Mouse (Mus musculus): ENCODE measurements around the gene Mylpf. TPM values are rescaled to one million over a fixed set of nuclear protein-coding genes. Genes with fewer than 3 reads are reported as not detected.
"Not testable (repeated sequence)": the region's sequence is repeated elsewhere in the genome, so short reads cannot be mapped to it uniquely, and the experiment has no call there.

Gene Mylpf
- polyA plus RNA-seq, 1 experiment from 2014 or later, result 19.7 TPM

DNA sequence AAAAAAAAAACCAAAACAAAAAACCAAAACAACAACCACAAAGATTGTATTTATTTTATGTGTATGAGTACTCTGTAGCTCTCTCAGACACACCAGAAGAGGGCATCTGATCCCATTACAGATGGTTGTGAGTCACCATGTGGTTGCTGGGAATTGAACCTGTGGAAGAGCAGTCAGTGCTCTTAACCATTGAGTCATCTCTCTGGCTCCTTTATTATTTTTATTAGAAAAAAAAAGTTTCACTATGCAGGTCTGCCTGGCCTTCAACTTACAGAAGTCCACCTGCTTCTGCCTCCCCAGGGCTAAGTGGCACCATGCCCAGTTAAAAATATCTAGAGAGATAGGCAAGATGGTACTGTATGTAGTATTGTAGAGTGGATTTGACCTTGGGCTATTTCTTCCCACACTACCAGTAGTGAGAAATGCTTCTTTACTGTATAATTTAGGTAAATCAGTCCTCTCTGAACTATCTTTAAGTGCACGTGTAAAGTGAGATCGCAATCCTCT, 34.7 kb downstream of the Mylpf start:
- peak overlapping the region; percentile 99 for H3K4me2 ChIP-seq (ENCODE audit: low read depth, low read length)
- no peak for TF ChIP-seq EP300 (IDR thresholded peaks at IDR 0.05; ENCODE audit: low read depth)
- TF ChIP-seq CTCF (IDR thresholded peaks at IDR 0.05; ENCODE audit: low read depth), result no peak
- peak overlapping the region; percentile 94 for H3K9ac ChIP-seq (replicated peaks)
- H3K27me3 ChIP-seq (ENCODE audit: insufficient read depth, low read length), result no peaks in the 10 kb centered on the region
- DNase-seq (no peak), ATAC-seq (no peak)
- H3K27ac ChIP-seq (ENCODE audit: low read depth), result peak overlapping the region; percentile 96
- peak overlapping the region; percentile 88 for H3K4me3 ChIP-seq (ENCODE audit: low read depth, low read length)
- H3K36me3 ChIP-seq (replicated peaks; ENCODE audit: insufficient read depth, low read length), result no peaks in the 10 kb centered on the region; the same call in 1 of the 2 replicates
- peaks cover 21% of the 10 kb centered on the region for H3K4me1 ChIP-seq (ENCODE audit: insufficient read depth)
- H3K9me3 ChIP-seq (ENCODE audit: low read length), result no peaks in the 10 kb centered on the region
- WGBS (ENCODE audit: insufficient replicate concordance), result 39% methylated on average over 2 of the region's 2 CpGs

DNA sequence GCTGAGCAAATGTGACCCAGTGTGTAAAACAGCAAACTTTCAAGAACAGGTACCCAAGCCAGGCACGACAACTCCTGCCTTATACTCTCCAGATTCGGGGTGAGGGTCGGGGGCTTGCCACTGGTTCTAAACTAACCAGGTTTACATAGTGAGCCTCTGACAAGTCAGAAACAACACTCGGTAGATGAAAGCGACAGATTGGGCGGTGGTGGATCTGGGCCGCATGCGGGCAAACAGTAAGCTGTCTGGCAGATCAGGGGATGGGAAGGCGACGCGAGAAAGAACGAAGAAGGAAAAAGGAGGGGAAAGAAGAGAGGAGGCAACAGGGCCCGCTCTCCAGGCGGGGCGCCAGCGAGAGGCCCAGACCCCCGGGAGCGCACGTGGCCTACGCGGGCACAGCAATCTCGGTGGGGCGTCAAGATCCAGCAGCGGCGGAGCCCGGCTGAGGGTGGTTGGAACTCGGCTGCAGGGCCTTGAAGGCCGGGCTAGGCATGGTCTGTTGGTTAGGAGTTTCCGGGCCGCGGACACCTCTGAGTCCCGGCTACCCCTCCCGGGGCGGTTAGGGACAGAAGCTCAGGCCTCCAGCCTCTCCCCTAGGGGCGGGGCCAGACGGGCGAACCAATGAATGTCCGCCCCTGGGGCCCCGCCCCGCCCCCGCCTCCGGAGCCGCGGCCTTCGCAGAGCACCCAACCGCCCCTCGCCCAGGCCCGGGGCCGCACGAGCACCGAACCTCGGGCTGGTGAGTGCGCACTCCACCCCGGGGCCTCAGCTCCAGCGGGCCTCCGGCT, 35.4 kb downstream of the Mylpf start, which contains the start of gene Zfp771:
Zfp771 (plus strand) TSS at position 405 of the 788 bp plus-strand sequence.
- no peaks in the 10 kb centered on the region for H3K9me3 ChIP-seq (ENCODE audit: low read length)
- peak within 1 kb of the TSS; percentile 88 for H3K4me3 ChIP-seq (ENCODE audit: low read depth, low read length)
- ATAC-seq (peak; percentile 97), DNase-seq (peak; percentile 96)
- WGBS (ENCODE audit: insufficient replicate concordance), result 2% methylated on average over 47 of the region's 56 CpGs
- H3K36me3 ChIP-seq (replicated peaks; ENCODE audit: insufficient read depth, low read length), result no peaks in the 10 kb centered on the region; the same call in 1 of the 2 replicates
- H3K4me1 ChIP-seq (ENCODE audit: insufficient read depth), result peaks cover 21% of the 10 kb centered on the region
- TF ChIP-seq EP300 (IDR thresholded peaks at IDR 0.05; ENCODE audit: low read depth) (no peak), CTCF (IDR thresholded peaks at IDR 0.05; ENCODE audit: low read depth) (peak; percentile 25; the same call in 1 of the 2 replicates)
- peak within 1 kb of the TSS; percentile 94 for H3K9ac ChIP-seq (replicated peaks)
- H3K27ac ChIP-seq (ENCODE audit: low read depth), result peak within 1 kb of the TSS; percentile 96
- no peaks in the 10 kb centered on the region for H3K27me3 ChIP-seq (ENCODE audit: insufficient read depth, low read length)
- peak within 1 kb of the TSS; percentile 99 for H3K4me2 ChIP-seq (ENCODE audit: low read depth, low read length)

DNA sequence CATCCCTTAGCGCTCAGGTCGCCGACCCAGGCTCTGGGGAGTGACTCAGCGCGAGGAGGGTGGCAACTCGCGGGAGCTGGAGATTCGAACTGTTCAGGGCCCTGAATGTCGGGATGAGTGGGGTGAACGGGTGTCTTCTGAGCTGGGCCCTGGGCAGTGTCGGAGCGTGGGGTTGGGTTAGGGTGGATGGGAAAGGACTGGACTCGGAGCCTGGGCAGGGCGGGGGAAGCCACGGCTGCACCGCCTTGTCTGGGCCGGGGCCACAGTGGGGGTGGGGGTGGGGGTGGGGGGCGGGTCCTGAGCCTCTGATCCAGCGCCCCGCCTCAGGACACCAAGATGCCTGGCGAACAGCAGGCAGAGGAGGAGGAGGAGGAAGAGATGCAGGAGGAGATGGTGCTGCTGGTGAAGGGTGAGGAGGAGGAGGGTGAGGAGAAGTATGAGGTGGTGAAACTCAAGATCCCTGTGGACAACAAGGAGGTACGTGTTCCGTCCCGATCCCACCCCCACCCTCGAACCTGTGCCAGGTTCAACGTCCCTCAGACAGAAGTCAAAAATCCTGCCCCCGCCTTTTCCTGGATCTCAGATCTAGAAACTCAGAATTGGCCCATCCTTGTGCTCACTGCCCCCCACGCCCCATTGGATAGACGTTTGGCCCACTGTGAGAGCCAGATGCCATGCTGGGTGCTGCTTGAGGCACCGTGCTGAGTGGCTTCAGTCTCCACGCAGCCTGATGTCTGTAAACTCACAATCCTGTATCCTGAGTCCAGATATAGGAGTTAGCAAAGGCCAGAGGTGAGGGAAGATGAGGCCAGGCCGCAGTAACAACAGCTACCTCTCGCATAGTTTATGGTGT, 36.2 kb downstream of the Mylpf start:
- WGBS (ENCODE audit: insufficient replicate concordance), result 13% methylated on average over 31 of the region's 33 CpGs
- no peak for DNase-seq
- peak; percentile 70 for ATAC-seq

DNA sequence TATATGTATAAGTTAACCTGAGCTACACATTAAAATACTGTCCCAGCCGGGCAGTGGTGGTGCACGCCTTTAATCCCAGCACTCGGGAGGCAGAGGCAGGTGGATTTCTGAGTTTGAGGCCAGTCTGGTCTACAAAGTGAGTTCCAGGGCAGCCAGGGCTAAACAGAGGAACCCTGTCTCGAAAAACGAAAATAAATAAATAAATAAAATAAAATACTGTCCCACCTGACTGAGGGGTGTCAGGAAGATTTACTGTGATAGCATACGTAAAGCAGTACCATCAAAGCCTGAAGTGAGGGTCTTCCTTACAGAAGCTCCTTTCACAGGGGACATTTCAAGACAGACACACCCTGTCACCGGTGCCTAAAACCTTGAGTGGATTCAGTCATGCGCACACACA, 41.8 kb downstream of the Mylpf start:
- not testable (repeated sequence) for H3K27ac ChIP-seq (ENCODE audit: low read depth); DNase-seq; H3K36me3 ChIP-seq (replicated peaks; ENCODE audit: insufficient read depth, low read length); H3K4me2 ChIP-seq (ENCODE audit: low read depth, low read length); H3K9me3 ChIP-seq (ENCODE audit: low read length); H3K9ac ChIP-seq (replicated peaks); H3K4me3 ChIP-seq (ENCODE audit: low read depth, low read length); ATAC-seq; H3K27me3 ChIP-seq (ENCODE audit: insufficient read depth, low read length)
- WGBS (ENCODE audit: insufficient replicate concordance), result 82% methylated on average over 8 of the region's 8 CpGs
- H3K4me1 ChIP-seq (ENCODE audit: insufficient read depth), result peaks cover 28% of the 10 kb centered on the region

More for the DNA sequence above, 36.2 kb downstream of the Mylpf start:
- H3K27ac ChIP-seq (ENCODE audit: low read depth), result peak overlapping the region; percentile 96
- H3K9ac ChIP-seq (replicated peaks), result peak overlapping the region; percentile 94
- peak overlapping the region; percentile 99 for H3K4me2 ChIP-seq (ENCODE audit: low read depth, low read length)
- no peaks in the 10 kb centered on the region for H3K27me3 ChIP-seq (ENCODE audit: insufficient read depth, low read length)
- peaks cover 21% of the 10 kb centered on the region for H3K4me1 ChIP-seq (ENCODE audit: insufficient read depth)
- H3K9me3 ChIP-seq (ENCODE audit: low read length), result no peaks in the 10 kb centered on the region
- no peak for TF ChIP-seq EP300 (IDR thresholded peaks at IDR 0.05; ENCODE audit: low read depth)
- no peak for TF ChIP-seq CTCF (IDR thresholded peaks at IDR 0.05; ENCODE audit: low read depth)
- H3K36me3 ChIP-seq (replicated peaks; ENCODE audit: insufficient read depth, low read length), result peaks cover 6% of the 10 kb centered on the region
- peak overlapping the region; percentile 88 for H3K4me3 ChIP-seq (ENCODE audit: low read depth, low read length)

DNA sequence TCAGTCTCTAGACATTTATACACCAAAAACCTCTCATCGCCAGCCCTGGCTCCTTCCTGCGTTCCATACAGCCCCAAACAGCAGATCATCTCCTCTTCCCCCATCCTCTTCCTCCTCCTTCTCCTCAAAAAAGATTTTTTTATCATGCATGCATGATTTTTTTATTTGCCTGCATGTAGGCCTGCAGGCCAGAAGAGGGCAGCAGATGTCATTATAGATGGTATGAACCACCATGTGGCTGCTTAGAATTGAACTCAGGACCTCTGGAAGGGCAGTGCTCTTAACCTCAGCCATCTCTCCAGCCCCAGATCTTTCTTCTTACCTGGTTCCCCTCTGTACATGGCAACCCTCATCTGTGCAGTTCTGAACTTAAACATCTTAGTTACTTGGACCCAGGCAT, 43.7 kb downstream of the Mylpf start:
- H3K4me2 ChIP-seq (ENCODE audit: low read depth, low read length), result no peak overlapping the region
- 69% methylated on average over 2 of the region's 2 CpGs for WGBS (ENCODE audit: insufficient replicate concordance)
- H3K4me3 ChIP-seq (ENCODE audit: low read depth, low read length), result no peak overlapping the region
- H3K36me3 ChIP-seq (replicated peaks; ENCODE audit: insufficient read depth, low read length), result peaks cover 15% of the 10 kb centered on the region
- H3K4me1 ChIP-seq (ENCODE audit: insufficient read depth), result peaks cover 29% of the 10 kb centered on the region
- H3K27ac ChIP-seq (ENCODE audit: low read depth), result peak overlapping the region; percentile 30; the same call in 1 of the 2 replicates
- TF ChIP-seq EP300 (IDR thresholded peaks at IDR 0.05; ENCODE audit: low read depth) (no peak), CTCF (IDR thresholded peaks at IDR 0.05; ENCODE audit: low read depth) (peak; percentile 76)
- H3K9me3 ChIP-seq (ENCODE audit: low read length), result no peaks in the 10 kb centered on the region
- ATAC-seq (no peak), DNase-seq (no peak)
- no peak overlapping the region for H3K9ac ChIP-seq (replicated peaks)
- no peaks in the 10 kb centered on the region for H3K27me3 ChIP-seq (ENCODE audit: insufficient read depth, low read length)

DNA sequence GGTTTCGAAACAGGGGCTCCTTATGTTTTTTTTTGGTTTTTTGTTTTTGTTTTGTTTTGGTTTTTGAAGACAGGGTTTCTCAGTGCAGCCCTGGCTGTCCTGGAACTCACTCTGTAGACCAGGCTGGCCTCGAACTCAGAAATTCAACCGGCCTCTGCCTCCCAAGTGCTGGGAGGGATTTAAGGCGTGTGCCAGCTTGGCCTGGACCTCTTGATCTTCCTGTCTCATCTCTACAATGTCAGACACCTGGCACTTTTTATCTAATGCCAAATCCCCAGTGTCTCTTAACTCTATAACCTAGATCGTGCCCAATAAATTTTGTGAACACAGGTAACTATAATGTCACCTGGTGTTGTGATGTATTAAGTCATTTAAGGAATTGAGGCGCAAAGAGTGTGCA, 44.7 kb downstream of the Mylpf start:
- Histone ChIP-seq H3K27ac (ENCODE audit: low read depth) (peak overlapping the region; percentile 78; the same call in 1 of the 2 replicates), H3K9me3 (ENCODE audit: low read length) (no peaks in the 10 kb centered on the region), H3K4me2 (ENCODE audit: low read depth, low read length) (peak overlapping the region; percentile 96), H3K9ac (replicated peaks) (peak overlapping the region; percentile 65), H3K36me3 (replicated peaks; ENCODE audit: insufficient read depth, low read length) (peaks cover 15% of the 10 kb centered on the region), H3K4me3 (ENCODE audit: low read depth, low read length) (peak overlapping the region; percentile 68), H3K27me3 (ENCODE audit: insufficient read depth, low read length) (no peaks in the 10 kb centered on the region), H3K4me1 (ENCODE audit: insufficient read depth) (peaks cover 29% of the 10 kb centered on the region)
- DNase-seq (no peak), ATAC-seq (no peak)
- TF ChIP-seq EP300 (IDR thresholded peaks at IDR 0.05; ENCODE audit: low read depth), result no peak
- TF ChIP-seq CTCF (IDR thresholded peaks at IDR 0.05; ENCODE audit: low read depth), result no peak
- 70% methylated on average over 6 of the region's 6 CpGs for WGBS (ENCODE audit: insufficient replicate concordance)
